ENCODE assay signal across 8 mouse cellular contexts in the genomic region with DNA sequence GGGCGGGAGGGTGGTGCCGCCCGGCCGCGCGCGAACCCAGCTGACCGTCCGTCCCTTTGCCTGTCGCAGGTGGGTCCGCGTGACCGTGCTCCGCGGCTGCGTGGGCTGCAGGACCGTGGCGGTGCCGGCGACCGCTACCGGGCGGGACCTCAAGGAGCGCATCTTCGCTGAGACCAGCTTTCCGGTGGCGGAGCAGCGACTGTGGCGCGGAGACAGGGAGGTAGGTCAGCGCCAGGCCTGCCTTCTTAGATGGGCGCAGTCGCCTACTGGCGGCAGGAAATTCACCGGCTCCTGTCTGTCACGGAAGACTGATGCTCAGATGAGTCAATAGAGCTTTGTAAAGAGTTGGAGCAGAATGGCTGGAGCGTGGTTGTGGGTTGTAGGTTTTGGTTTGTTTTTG. TPM values are rescaled to one million over a fixed set of nuclear protein-coding genes. Genes with fewer than 3 reads are reported as not detected.
DNase-seq lines count a peak whose midpoint lies in the region; ATAC-seq and TF ChIP-seq lines count a peak whose summit lies in the region.

No protein-coding gene starts in this region.

- H3K4me1 ChIP-seq in forebrain, embryonic 12.5 days = peaks cover 18% of the 10 kb centered on the region
- no peaks in the 10 kb centered on the region for H3K4me1 ChIP-seq in intestine, embryonic 16.5 days (ENCODE audit: control insufficient read depth, insufficient read depth, low read length)
- H3K4me1 ChIP-seq in liver, postnatal 0 days (ENCODE audit: insufficient read depth) = peaks cover 16% of the 10 kb centered on the region
- peaks cover 31% of the 10 kb centered on the region for H3K4me1 ChIP-seq in neural tube, embryonic 13.5 days (replicated peaks)

- no peak for TF ChIP-seq EP300 in liver, postnatal 0 days (IDR thresholded peaks at IDR 0.05; ENCODE audit: low read depth)

- peak overlapping the region; percentile 94 for H3K27ac ChIP-seq in forebrain, embryonic 12.5 days
- peak overlapping the region; percentile 82 for H3K27ac ChIP-seq in intestine, embryonic 16.5 days (ENCODE audit: low read length)
- H3K27ac ChIP-seq in liver, postnatal 0 days (ENCODE audit: low read depth) = peak overlapping the region; percentile 88
- H3K27ac ChIP-seq in neural tube, embryonic 13.5 days (replicated peaks) = peak overlapping the region; percentile 96

- WGBS in forebrain, embryonic 12.5 days = under 1% methylated on average over 36 of the region's 37 CpGs
- WGBS in intestine, embryonic 16.5 days = under 1% methylated on average over 37 of the region's 37 CpGs
- under 1% methylated on average over 32 of the region's 37 CpGs for WGBS in liver, postnatal 0 days (ENCODE audit: insufficient replicate concordance)
- WGBS in neural tube, embryonic 13.5 days = 0% methylated on average over 37 of the region's 37 CpGs

- TF ChIP-seq CTCF in liver, postnatal 0 days (IDR thresholded peaks at IDR 0.05; ENCODE audit: low read depth) = peak; percentile 54

- no peaks in the 10 kb centered on the region for H3K9me3 ChIP-seq in forebrain, embryonic 12.5 days
- H3K9me3 ChIP-seq in intestine, embryonic 16.5 days (ENCODE audit: control insufficient read depth, low read length) = no peaks in the 10 kb centered on the region
- no peaks in the 10 kb centered on the region for H3K9me3 ChIP-seq in liver, postnatal 0 days (ENCODE audit: low read length)
- H3K9me3 ChIP-seq in neural tube, embryonic 13.5 days = no peaks in the 10 kb centered on the region

- intact Hi-C loops in left cerebral cortex, postnatal 10 days (cut with DNase I) = no loop called here

- peaks cover 9% of the 10 kb centered on the region; the same call in 1 of the 2 replicates for H3K27me3 ChIP-seq in forebrain, embryonic 12.5 days
- H3K27me3 ChIP-seq in intestine, embryonic 16.5 days (replicated peaks; ENCODE audit: control insufficient read depth, insufficient read depth, low read length) = no peaks in the 10 kb centered on the region
- H3K27me3 ChIP-seq in liver, postnatal 0 days (ENCODE audit: insufficient read depth, low read length) = no peaks in the 10 kb centered on the region
- no peaks in the 10 kb centered on the region; the same call in 1 of the 2 replicates for H3K27me3 ChIP-seq in neural tube, embryonic 13.5 days

- peak; percentile 43 to 76 for DNase-seq in left cerebral cortex, postnatal 10 days (ENCODE audit: extremely low spot score in 1 of 2, low spot score in 2 of 2)
- DNase-seq in left cerebral cortex, adult 8-10 months (ENCODE audit: low spot score in 2 of 2) = no peak
- peak; percentile 79 to 81 for DNase-seq in adrenal gland, postnatal 36 days
- DNase-seq in liver, postnatal 0 days = peak; percentile 74
- DNase-seq in urinary bladder, postnatal 10 days (ENCODE audit: low spot score) = no peak

- peak overlapping the region; percentile 82 for H3K4me3 ChIP-seq in forebrain, embryonic 12.5 days (replicated peaks)
- H3K4me3 ChIP-seq in intestine, embryonic 16.5 days (ENCODE audit: low read length) = peak overlapping the region; percentile 64
- H3K4me3 ChIP-seq in liver, postnatal 0 days (ENCODE audit: low read depth, low read length) = peak overlapping the region; percentile 83
- H3K4me3 ChIP-seq in neural tube, embryonic 13.5 days = peak overlapping the region; percentile 72

- peak overlapping the region; percentile 77 for H3K9ac ChIP-seq in forebrain, embryonic 12.5 days
- peak overlapping the region; percentile 71 for H3K9ac ChIP-seq in intestine, embryonic 16.5 days (ENCODE audit: low read depth, low read length)
- peak overlapping the region; percentile 84 for H3K9ac ChIP-seq in liver, postnatal 0 days (replicated peaks)
- H3K9ac ChIP-seq in neural tube, embryonic 13.5 days = peak overlapping the region; percentile 89

- ATAC-seq in forebrain, embryonic 12.5 days (ENCODE audit: low FRiP score) = peak; percentile 55
- ATAC-seq in intestine, embryonic 16.5 days = peak; percentile 51
- ATAC-seq in liver, postnatal 0 days = peak; percentile 54
- ATAC-seq in neural tube, embryonic 13.5 days (ENCODE audit: low read depth) = peak; percentile 73

- H3K36me3 ChIP-seq in forebrain, embryonic 12.5 days (replicated peaks) = no peaks in the 10 kb centered on the region
- no peaks in the 10 kb centered on the region for H3K36me3 ChIP-seq in intestine, embryonic 16.5 days (ENCODE audit: control insufficient read depth, insufficient read depth, low read length)
- no peaks in the 10 kb centered on the region for H3K36me3 ChIP-seq in liver, postnatal 0 days (replicated peaks; ENCODE audit: insufficient read depth, low read length)
- H3K36me3 ChIP-seq in neural tube, embryonic 13.5 days = no peaks in the 10 kb centered on the region

- H3K4me2 ChIP-seq in forebrain, embryonic 12.5 days = peak overlapping the region; percentile 59
- peak overlapping the region; percentile 90 for H3K4me2 ChIP-seq in intestine, embryonic 16.5 days (ENCODE audit: low read depth, low read length)
- peak overlapping the region; percentile 97 for H3K4me2 ChIP-seq in liver, postnatal 0 days (ENCODE audit: low read depth, low read length)
- peak overlapping the region; percentile 65 for H3K4me2 ChIP-seq in neural tube, embryonic 13.5 days

RNA-seq across cellular contexts. Expression of a gene that starts 35.0 kb away (rescaled TPM):
- total RNA-seq in left cerebral cortex, postnatal 10 days (2021) = 10 to 100 TPM; 56.8 to 59.6 TPM
- 10 to 100 TPM; 50.2 to 62.0 (median 57.5) TPM for total RNA-seq in left cerebral cortex, adult 8-10 months (2022)
- total RNA-seq in adrenal gland, postnatal 36 days (2021) = 1 to 10 TPM; 7.0 to 8.8 TPM
- polyA plus RNA-seq in forebrain, embryonic 12.5 days (2016; fragmentation: Nextera tagmentation; extraction: Ambion mirVana) = 8.3 and 8.7 TPM in 2 replicates
- polyA plus RNA-seq in intestine, embryonic 16.5 days (2015; fragmentation: Nextera tagmentation; extraction: Ambion mirVana) = 1.1 TPM in 2 replicates
- polyA plus RNA-seq in liver, postnatal 0 days (2015; fragmentation: Nextera tagmentation; extraction: Ambion mirVana) = 0.33 and 0.43 TPM in 2 replicates
- 6.5 and 8.0 TPM in 2 replicates for polyA plus RNA-seq in neural tube, embryonic 13.5 days (2015; fragmentation: Nextera tagmentation; extraction: Ambion mirVana)

Comparison
In these comparisons a context has a peak if more than half of its experiments do, and no peak if none do; other contexts are left out.
1. DNase-seq: peak in left cerebral cortex, postnatal 10 days (2 of 2), adrenal gland, postnatal 36 days (2 of 2) and liver, postnatal 0 days (single experiment); none in left cerebral cortex, adult 8-10 months (0 of 2) and urinary bladder, postnatal 10 days (single experiment).
2. Peak in every context shown above with its lines, with median percentiles within 50 percentile points of each other: ATAC-seq, H3K27ac ChIP-seq, H3K4me2 ChIP-seq, H3K4me3 ChIP-seq and H3K9ac ChIP-seq.